Mouse (Mus musculus): ENCODE data around the gene Shtn1. TPM values are rescaled to one million over a fixed set of nuclear protein-coding genes. Genes with fewer than 3 reads are reported as not detected.

Gene Shtn1
- polyA plus RNA-seq, 1 experiment, result 1.2 TPM

- 0 out of 2 replicates have a peak, but pooled peaks cover 5% of the 10 kb centered on the region for H3K36me3 ChIP-seq (ENCODE audit: control insufficient read depth, insufficient read depth, low read length)
- H3K4me1 ChIP-seq (ENCODE audit: control insufficient read depth, insufficient read depth, insufficient read length, low read length), result no peaks in the 10 kb centered on the region
- H3K27ac ChIP-seq (ENCODE audit: insufficient read depth, low read depth, low read length), result no peak overlapping the region
- H3K27me3 ChIP-seq (ENCODE audit: control insufficient read depth, insufficient read depth, low read length), result no peaks in the 10 kb centered on the region
- 91% methylated on average over 6 of the region's 6 CpGs for WGBS
- no peak overlapping the region for H3K4me3 ChIP-seq (ENCODE audit: low read depth, low read length)
- TF ChIP-seq POLR2A (IDR thresholded peaks at IDR 0.05; ENCODE audit: low read depth, low read length) (no peak), CTCF (IDR thresholded peaks at IDR 0.05; ENCODE audit: extremely low read depth, insufficient read length, insufficient replicate concordance, low read depth, low read length) (no peak)
Measured at GRCm38 (mm10) chr19:59053931-59054631, 21.8 kb downstream of the Shtn1 start.

- H3K36me3 ChIP-seq (ENCODE audit: control insufficient read depth, insufficient read depth, low read length), result 0 out of 2 replicates have a peak, but pooled peaks cover 1% of the 10 kb centered on the region
- TF ChIP-seq CTCF (IDR thresholded peaks at IDR 0.05; ENCODE audit: extremely low read depth, insufficient read length, insufficient replicate concordance, low read depth, low read length) (no peak), POLR2A (IDR thresholded peaks at IDR 0.05; ENCODE audit: low read depth, low read length) (no peak)
- H3K27ac ChIP-seq (ENCODE audit: insufficient read depth, low read depth, low read length), result no peak overlapping the region
- no peaks in the 10 kb centered on the region for H3K4me1 ChIP-seq (ENCODE audit: control insufficient read depth, insufficient read depth, insufficient read length, low read length)
- H3K4me3 ChIP-seq (ENCODE audit: low read depth, low read length), result no peak overlapping the region
- WGBS, result 78% methylated on average over 9 of the region's 9 CpGs
- no peaks in the 10 kb centered on the region for H3K27me3 ChIP-seq (ENCODE audit: control insufficient read depth, insufficient read depth, low read length)
Measured at GRCm38 (mm10) chr19:59052783-59053490, 23.0 kb downstream of the Shtn1 start.

GRCm38 (mm10) chr19:59052053-59052452 lies 23.8 kb downstream of the Shtn1 start:
- no peaks in the 10 kb centered on the region for H3K27me3 ChIP-seq (ENCODE audit: control insufficient read depth, insufficient read depth, low read length)
- H3K4me3 ChIP-seq (ENCODE audit: low read depth, low read length), result no peak overlapping the region
- H3K36me3 ChIP-seq (ENCODE audit: control insufficient read depth, insufficient read depth, low read length), result no peaks in the 10 kb centered on the region
- H3K27ac ChIP-seq (ENCODE audit: insufficient read depth, low read depth, low read length), result no peak overlapping the region
- H3K4me1 ChIP-seq (ENCODE audit: control insufficient read depth, insufficient read depth, insufficient read length, low read length), result no peaks in the 10 kb centered on the region
- 67% methylated on average over 4 of the region's 4 CpGs for WGBS
- no peak for TF ChIP-seq POLR2A (IDR thresholded peaks at IDR 0.05; ENCODE audit: low read depth, low read length)
- TF ChIP-seq CTCF (IDR thresholded peaks at IDR 0.05; ENCODE audit: extremely low read depth, insufficient read length, insufficient replicate concordance, low read depth, low read length), result no peak

GRCm38 (mm10) chr19:59051622-59052021 lies 24.3 kb downstream of the Shtn1 start:
- no peak for TF ChIP-seq CTCF (IDR thresholded peaks at IDR 0.05; ENCODE audit: extremely low read depth, insufficient read length, insufficient replicate concordance, low read depth, low read length)
- Histone ChIP-seq H3K36me3 (ENCODE audit: control insufficient read depth, insufficient read depth, low read length) (no peaks in the 10 kb centered on the region), H3K27me3 (ENCODE audit: control insufficient read depth, insufficient read depth, low read length) (no peaks in the 10 kb centered on the region), H3K27ac (ENCODE audit: insufficient read depth, low read depth, low read length) (no peak overlapping the region), H3K4me3 (ENCODE audit: low read depth, low read length) (no peak overlapping the region), H3K4me1 (ENCODE audit: control insufficient read depth, insufficient read depth, insufficient read length, low read length) (no peaks in the 10 kb centered on the region)
- WGBS, result 92% methylated on average over 9 of the region's 9 CpGs

GRCm38 (mm10) chr19:59048852-59049251 lies 27.0 kb downstream of the Shtn1 start:
- no peak overlapping the region for H3K27ac ChIP-seq (ENCODE audit: insufficient read depth, low read depth, low read length)
- H3K27me3 ChIP-seq (ENCODE audit: control insufficient read depth, insufficient read depth, low read length), result no peaks in the 10 kb centered on the region
- WGBS, result 88% methylated on average over 6 of the region's 6 CpGs
- no peak overlapping the region for H3K4me3 ChIP-seq (ENCODE audit: low read depth, low read length)
- H3K4me1 ChIP-seq (ENCODE audit: control insufficient read depth, insufficient read depth, insufficient read length, low read length), result no peaks in the 10 kb centered on the region
- no peak for TF ChIP-seq POLR2A (IDR thresholded peaks at IDR 0.05; ENCODE audit: low read depth, low read length)
- no peak for TF ChIP-seq CTCF (IDR thresholded peaks at IDR 0.05; ENCODE audit: extremely low read depth, insufficient read length, insufficient replicate concordance, low read depth, low read length)
- H3K36me3 ChIP-seq (ENCODE audit: control insufficient read depth, insufficient read depth, low read length), result no peaks in the 10 kb centered on the region

- Histone ChIP-seq H3K27me3 (ENCODE audit: control insufficient read depth, insufficient read depth, low read length) (no peaks in the 10 kb centered on the region), H3K27ac (ENCODE audit: insufficient read depth, low read depth, low read length) (no peak overlapping the region), H3K4me1 (ENCODE audit: control insufficient read depth, insufficient read depth, insufficient read length, low read length) (no peaks in the 10 kb centered on the region), H3K4me3 (ENCODE audit: low read depth, low read length) (no peak overlapping the region), H3K36me3 (ENCODE audit: control insufficient read depth, insufficient read depth, low read length) (no peaks in the 10 kb centered on the region)
- TF ChIP-seq CTCF (IDR thresholded peaks at IDR 0.05; ENCODE audit: extremely low read depth, insufficient read length, insufficient replicate concordance, low read depth, low read length) (no peak), POLR2A (IDR thresholded peaks at IDR 0.05; ENCODE audit: low read depth, low read length) (no peak)
- 88% methylated on average over 5 of the region's 5 CpGs for WGBS
Measured at GRCm38 (mm10) chr19:59047511-59047910, 28.4 kb downstream of the Shtn1 start.

- Histone ChIP-seq H3K36me3 (ENCODE audit: control insufficient read depth, insufficient read depth, low read length) (peaks cover 10% of the 10 kb centered on the region), H3K4me3 (ENCODE audit: low read depth, low read length) (no peak overlapping the region), H3K27me3 (ENCODE audit: control insufficient read depth, insufficient read depth, low read length) (no peaks in the 10 kb centered on the region), H3K27ac (ENCODE audit: insufficient read depth, low read depth, low read length) (no peak overlapping the region), H3K4me1 (ENCODE audit: control insufficient read depth, insufficient read depth, insufficient read length, low read length) (no peaks in the 10 kb centered on the region)
- WGBS, result 94% methylated on average over 3 of the region's 3 CpGs
- no peak for TF ChIP-seq POLR2A (IDR thresholded peaks at IDR 0.05; ENCODE audit: low read depth, low read length)
Measured at GRCm38 (mm10) chr19:59041086-59041485, 34.8 kb downstream of the Shtn1 start.

Measured in small intestine, adult 2 months (tissue).